Mouse (Mus musculus) E14TG2a.4 (cell line): ENCODE results near the gene Ncam1.

ENCODE experiments used
- H3K27me3 ChIP-seq: 2 replicates; pipeline ENCODE4 v1.6.1; 2014; ENCODE audit warnings: low read length, control low read depth; ENCODE audit not compliant: insufficient read depth
- H3K36me3 ChIP-seq: 2 replicates; pipeline ENCODE4 v1.6.1; 2014; ENCODE audit warnings: low read length, control low read depth; ENCODE audit not compliant: insufficient read depth
- H3K4me1 ChIP-seq: replicated peaks from 2 replicates; pipeline ENCODE4 v1.6.1; 2014; ENCODE audit warnings: low read depth, low read length, control low read depth
- H3K4me3 ChIP-seq: replicated peaks from 2 replicates; pipeline ENCODE4 v1.5.1; 2014; ENCODE audit warnings: mild to moderate bottlenecking, low read length
- H3K9me3 ChIP-seq: 2 replicates; pipeline ENCODE4 v1.6.1; 2014; ENCODE audit warnings: low read length, control low read depth
- CTCF ChIP-seq: conservative IDR thresholded peaks from 2 replicates; pipeline ENCODE4 v1.5.1; 2014; ENCODE audit warnings: low read length
- NANOG ChIP-seq: IDR thresholded peaks from 2 replicates; pipeline ENCODE4 v1.6.1; 2014; ENCODE audit warnings: borderline replicate concordance, low read length, mixed read lengths
- POU5F1 ChIP-seq: IDR thresholded peaks from 2 replicates; pipeline ENCODE4 v1.6.1; 2014; ENCODE audit warnings: low read length, borderline replicate concordance

Gene Ncam1

GRCm38 (mm10) chr9:49745696-49746095 lies 53.0 kb downstream of the Ncam1 start:
- TF ChIP-seq CTCF = no peak
- no peak for TF ChIP-seq NANOG
- no peak for TF ChIP-seq POU5F1
- Histone ChIP-seq H3K27me3 (no peaks in the 10 kb centered on the region), H3K36me3 (0 out of 2 replicates have a peak, but pooled peaks cover 3% of the 10 kb centered on the region)

GRCm38 (mm10) chr9:49744286-49744685 lies 54.4 kb downstream of the Ncam1 start:
- no peak for TF ChIP-seq NANOG
- TF ChIP-seq CTCF = no peak
- TF ChIP-seq POU5F1 = no peak
- Histone ChIP-seq H3K9me3 (no peaks in the 10 kb centered on the region), H3K27me3 (no peaks in the 10 kb centered on the region), H3K36me3 (no peaks in the 10 kb centered on the region), H3K4me1 (peaks cover 47% of the 10 kb centered on the region), H3K4me3 (no peak overlapping the region)

More at GRCm38 (mm10) chr9:49745696-49746095, 53.0 kb downstream of the Ncam1 start:
- Histone ChIP-seq H3K9me3 (no peaks in the 10 kb centered on the region), H3K4me1 (peaks cover 58% of the 10 kb centered on the region), H3K4me3 (no peak overlapping the region)

GRCm38 (mm10) chr9:49739935-49740334 lies 58.8 kb downstream of the Ncam1 start:
- no peak overlapping the region for H3K4me3 ChIP-seq
- no peaks in the 10 kb centered on the region for H3K27me3 ChIP-seq
- H3K36me3 ChIP-seq = no peaks in the 10 kb centered on the region
- H3K9me3 ChIP-seq = no peaks in the 10 kb centered on the region
- peaks cover 19% of the 10 kb centered on the region for H3K4me1 ChIP-seq
- TF ChIP-seq POU5F1 (no peak), NANOG (no peak), CTCF (no peak)

- no peaks in the 10 kb centered on the region for H3K36me3 ChIP-seq
- H3K9me3 ChIP-seq = no peaks in the 10 kb centered on the region
- no peak overlapping the region for H3K4me3 ChIP-seq
- peaks cover 11% of the 10 kb centered on the region for H3K4me1 ChIP-seq
- no peaks in the 10 kb centered on the region for H3K27me3 ChIP-seq
- TF ChIP-seq NANOG = no peak
- TF ChIP-seq CTCF = no peak
- no peak for TF ChIP-seq POU5F1
These were observed 60.2 kb downstream of the Ncam1 start for GRCm38 (mm10) chr9:49738546-49738945.

GRCm38 (mm10) chr9:49737166-49737565 lies 61.6 kb downstream of the Ncam1 start:
- Histone ChIP-seq H3K4me3 (no peak overlapping the region), H3K27me3 (no peaks in the 10 kb centered on the region), H3K4me1 (peaks cover 4% of the 10 kb centered on the region; the same call in 1 of the 2 replicates), H3K36me3 (no peaks in the 10 kb centered on the region), H3K9me3 (no peaks in the 10 kb centered on the region)
- TF ChIP-seq POU5F1 = no peak
- TF ChIP-seq NANOG = no peak
- TF ChIP-seq CTCF = no peak

- Histone ChIP-seq H3K27me3 (no peaks in the 10 kb centered on the region), H3K9me3 (no peaks in the 10 kb centered on the region), H3K4me3 (no peak overlapping the region), H3K36me3 (no peaks in the 10 kb centered on the region), H3K4me1 (peaks cover 17% of the 10 kb centered on the region)
- TF ChIP-seq POU5F1 = no peak
- TF ChIP-seq NANOG = no peak
- no peak for TF ChIP-seq CTCF
These were observed 64.2 kb downstream of the Ncam1 start for GRCm38 (mm10) chr9:49734348-49735007.

- no peak overlapping the region for H3K4me3 ChIP-seq
- no peaks in the 10 kb centered on the region for H3K9me3 ChIP-seq
- TF ChIP-seq CTCF (no peak), POU5F1 (no peak), NANOG (no peak)
- no peaks in the 10 kb centered on the region for H3K36me3 ChIP-seq
- no peaks in the 10 kb centered on the region for H3K27me3 ChIP-seq
- peaks cover 23% of the 10 kb centered on the region for H3K4me1 ChIP-seq
These were observed 65.0 kb downstream of the Ncam1 start for GRCm38 (mm10) chr9:49733726-49734125.

GRCm38 (mm10) chr9:49729479-49729878 lies 69.2 kb downstream of the Ncam1 start:
- H3K4me3 ChIP-seq = no peak overlapping the region

More at GRCm38 (mm10) chr9:49729479-49729878, 69.2 kb downstream of the Ncam1 start:
- Histone ChIP-seq H3K9me3 (no peaks in the 10 kb centered on the region), H3K4me1 (peaks cover 35% of the 10 kb centered on the region), H3K27me3 (no peaks in the 10 kb centered on the region), H3K36me3 (no peaks in the 10 kb centered on the region)
- TF ChIP-seq NANOG (no peak; the same call in 1 of the 2 replicates), POU5F1 (no peak), CTCF (no peak)
